Mouse (Mus musculus): ENCODE measurements around the gene F5. TPM values are rescaled to one million over a fixed set of nuclear protein-coding genes. Genes with fewer than 3 reads are reported as not detected.
A peak's percentile ranks its signal among the peaks of the same experiment; 100 is the strongest.

Gene F5
- total RNA-seq (2014; rRNA removed; ENCODE audit: low replicate concordance), result 0.27 TPM in 1 of 2 replicates, not detected in the other
- 0.05 TPM in 2 replicates for polyA plus RNA-seq (2015; fragmentation: Nextera tagmentation; extraction: Ambion mirVana)

DNA sequence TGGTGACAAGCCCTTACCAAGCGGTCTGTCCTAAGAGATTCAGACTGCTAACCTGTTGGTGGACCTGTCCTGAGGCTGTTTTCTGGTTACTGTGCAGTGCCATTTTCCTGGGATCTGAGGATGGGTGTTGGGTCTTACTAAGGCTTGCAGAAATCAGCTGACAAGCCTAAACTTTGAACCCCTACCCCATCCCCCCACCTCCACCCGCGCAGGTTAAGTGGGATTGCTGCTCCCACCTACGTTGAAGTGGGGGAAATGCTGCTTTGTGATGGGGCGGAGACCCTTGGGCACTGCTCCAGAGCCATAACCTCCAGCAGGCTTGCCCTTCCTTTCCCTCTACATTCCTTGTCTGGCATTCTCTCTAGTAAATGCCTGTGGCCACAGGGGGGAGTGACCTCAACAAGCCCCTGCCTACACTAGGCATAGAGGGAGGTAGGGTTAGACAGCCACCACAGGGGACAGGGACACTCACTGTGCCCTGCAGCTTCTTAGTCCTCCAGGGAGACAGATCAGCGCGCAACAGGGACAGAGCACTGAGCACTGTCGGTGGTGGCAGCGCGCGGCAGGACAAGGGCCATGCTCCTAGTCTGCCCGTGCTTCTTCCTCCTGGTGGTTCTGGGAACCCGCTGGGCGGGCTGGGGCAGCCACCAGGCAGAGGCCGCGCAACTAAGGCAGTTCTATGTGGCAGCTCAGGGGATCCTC is at the start of gene F5:
Gene F5, plus strand, starts transcription at position 452 of the 702 bp plus-strand sequence.
- Histone ChIP-seq H3K9ac (replicated peaks; ENCODE audit: low read depth, low read length) (no peak within 1 kb of the TSS), H3K36me3 (replicated peaks; ENCODE audit: control insufficient read depth, insufficient read depth, low read length) (no peaks in the 10 kb centered on the region), H3K4me1 (ENCODE audit: control insufficient read depth, insufficient read depth) (no peaks in the 10 kb centered on the region), H3K27me3 (ENCODE audit: control insufficient read depth, insufficient read depth, low read length) (no peaks in the 10 kb centered on the region), H3K4me2 (ENCODE audit: low read depth, low read length) (peak within 1 kb of the TSS; percentile 38; the same call in 1 of the 2 replicates), H3K4me3 (ENCODE audit: low read depth, low read length) (no peak within 1 kb of the TSS), H3K9me3 (replicated peaks; ENCODE audit: control insufficient read depth, low read length) (no peaks in the 10 kb centered on the region), H3K27ac (ENCODE audit: low read depth) (no peak within 1 kb of the TSS)
- WGBS, result 10% methylated on average over 16 of the region's 16 CpGs
- no peak for DNase-seq (ENCODE audit: low spot score)
- no peak for TF ChIP-seq EP300 (IDR thresholded peaks at IDR 0.05; ENCODE audit: low read depth)
- no peak for TF ChIP-seq CTCF (IDR thresholded peaks at IDR 0.05; ENCODE audit: low read depth)
- ATAC-seq (ENCODE audit: insufficient read depth, low read depth), result no peak

DNA sequence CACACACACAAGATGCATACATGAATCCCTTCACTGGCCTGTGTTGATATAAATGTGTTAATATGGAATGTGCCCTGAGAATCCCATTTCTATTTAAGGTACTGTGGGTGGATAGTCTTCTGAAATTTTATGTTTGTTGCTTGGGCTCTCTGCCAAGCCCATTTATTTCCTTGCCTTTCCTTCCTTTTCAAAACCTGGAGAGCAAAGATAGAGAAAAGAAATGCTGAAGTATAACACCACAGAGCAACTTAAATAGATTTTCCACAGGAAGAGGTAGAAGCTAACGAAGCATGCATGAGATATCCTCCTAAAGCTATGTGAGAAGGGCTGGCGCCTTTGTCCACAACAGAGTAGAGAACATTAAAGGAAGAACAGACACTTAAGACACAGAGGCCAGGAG is 41.9 kb upstream of the F5 start:
- no peak overlapping the region for H3K4me3 ChIP-seq (ENCODE audit: low read depth, low read length)
- no peak for ATAC-seq (ENCODE audit: insufficient read depth, low read depth)
- H3K27ac ChIP-seq (ENCODE audit: low read depth), result no peak overlapping the region
- H3K9ac ChIP-seq (replicated peaks; ENCODE audit: low read depth, low read length), result no peak overlapping the region
- H3K36me3 ChIP-seq (replicated peaks; ENCODE audit: control insufficient read depth, insufficient read depth, low read length), result no peaks in the 10 kb centered on the region
- H3K27me3 ChIP-seq (ENCODE audit: control insufficient read depth, insufficient read depth, low read length), result no peaks in the 10 kb centered on the region
- 56% methylated on average over 2 of the region's 2 CpGs for WGBS
- no peak for TF ChIP-seq EP300 (IDR thresholded peaks at IDR 0.05; ENCODE audit: low read depth)
- H3K4me1 ChIP-seq (ENCODE audit: control insufficient read depth, insufficient read depth), result no peaks in the 10 kb centered on the region
- DNase-seq (ENCODE audit: low spot score), result peak; percentile 13
- H3K4me2 ChIP-seq (ENCODE audit: low read depth, low read length), result no peak overlapping the region
- H3K9me3 ChIP-seq (replicated peaks; ENCODE audit: control insufficient read depth, low read length), result no peaks in the 10 kb centered on the region

DNA sequence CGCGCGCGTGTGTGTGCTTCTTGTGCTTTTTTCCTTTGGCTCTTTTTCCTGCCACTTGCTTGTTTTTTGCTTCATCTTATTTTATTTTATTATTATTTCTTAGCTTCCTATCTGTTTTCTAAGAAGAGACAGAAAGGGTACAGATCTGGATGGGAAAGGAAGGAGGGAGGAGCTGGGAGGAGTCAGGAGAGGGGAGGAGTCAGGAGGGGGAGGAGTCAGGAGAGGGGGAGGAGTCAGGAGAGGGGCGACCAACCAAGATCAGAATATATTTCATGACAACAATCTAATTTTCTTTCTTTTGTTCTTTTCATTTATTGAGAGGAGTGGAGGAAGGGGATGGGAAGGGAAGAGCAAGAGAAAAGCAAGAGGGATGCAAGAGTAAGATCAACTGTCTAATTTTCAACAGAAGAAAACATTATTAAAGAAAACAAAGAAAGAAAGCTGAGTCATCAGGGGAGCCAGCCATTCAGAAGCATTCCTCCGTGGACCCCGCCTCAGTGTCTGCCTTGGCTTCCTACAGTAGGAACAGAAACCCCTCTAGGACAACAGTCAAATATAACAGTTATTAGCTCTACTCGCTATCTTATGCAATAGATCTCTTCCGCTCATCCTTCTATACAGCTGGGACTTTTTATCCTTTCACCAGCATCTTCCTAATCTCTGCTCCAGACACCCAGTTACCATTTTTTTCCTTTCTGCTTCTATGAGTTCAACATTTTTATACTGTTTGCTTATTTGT is 40.9 kb upstream of the F5 start:
- DNase-seq (ENCODE audit: low spot score), result no peak
- Histone ChIP-seq H3K36me3 (replicated peaks; ENCODE audit: control insufficient read depth, insufficient read depth, low read length) (no peaks in the 10 kb centered on the region), H3K27ac (ENCODE audit: low read depth) (no peak overlapping the region), H3K9ac (replicated peaks; ENCODE audit: low read depth, low read length) (no peak overlapping the region), H3K9me3 (replicated peaks; ENCODE audit: control insufficient read depth, low read length) (no peaks in the 10 kb centered on the region), H3K4me1 (ENCODE audit: control insufficient read depth, insufficient read depth) (no peaks in the 10 kb centered on the region), H3K4me2 (ENCODE audit: low read depth, low read length) (no peak overlapping the region), H3K27me3 (ENCODE audit: control insufficient read depth, insufficient read depth, low read length) (no peaks in the 10 kb centered on the region), H3K4me3 (ENCODE audit: low read depth, low read length) (no peak overlapping the region)
- TF ChIP-seq CTCF (IDR thresholded peaks at IDR 0.05; ENCODE audit: low read depth) (no peak), EP300 (IDR thresholded peaks at IDR 0.05; ENCODE audit: low read depth) (no peak)
- no peak for ATAC-seq (ENCODE audit: insufficient read depth, low read depth)
- 85% methylated on average over 9 of the region's 9 CpGs for WGBS

DNA sequence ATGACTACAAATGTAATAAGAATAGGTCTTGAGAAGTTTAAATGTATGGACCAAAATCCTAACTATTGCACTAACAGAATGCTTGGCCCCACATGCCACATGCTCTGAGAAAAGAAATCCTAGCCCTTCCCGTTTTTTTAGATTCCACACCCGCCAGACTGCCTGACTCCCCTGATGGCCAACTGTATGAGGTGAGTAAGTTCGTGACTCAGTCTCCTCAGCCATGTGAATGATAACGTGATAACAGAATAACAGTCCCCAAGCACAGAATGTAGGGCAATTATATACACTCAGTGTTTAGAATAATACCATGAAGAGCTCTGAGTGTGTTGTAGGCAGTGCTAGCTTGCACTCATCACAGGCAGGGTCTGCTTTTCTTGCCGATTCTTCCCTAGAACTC is 37.4 kb upstream of the F5 start:
- no peak for TF ChIP-seq CTCF (IDR thresholded peaks at IDR 0.05; ENCODE audit: low read depth)
- TF ChIP-seq EP300 (IDR thresholded peaks at IDR 0.05; ENCODE audit: low read depth), result no peak
- no peaks in the 10 kb centered on the region for H3K9me3 ChIP-seq (replicated peaks; ENCODE audit: control insufficient read depth, low read length)
- H3K4me3 ChIP-seq (ENCODE audit: low read depth, low read length), result no peak overlapping the region
- no peak overlapping the region for H3K4me2 ChIP-seq (ENCODE audit: low read depth, low read length)
- no peaks in the 10 kb centered on the region for H3K27me3 ChIP-seq (ENCODE audit: control insufficient read depth, insufficient read depth, low read length)
- H3K27ac ChIP-seq (ENCODE audit: low read depth), result no peak overlapping the region
- H3K4me1 ChIP-seq (ENCODE audit: control insufficient read depth, insufficient read depth), result no peaks in the 10 kb centered on the region
- 68% methylated on average over 5 of the region's 5 CpGs for WGBS
- H3K36me3 ChIP-seq (replicated peaks; ENCODE audit: control insufficient read depth, insufficient read depth, low read length), result no peaks in the 10 kb centered on the region
- DNase-seq (ENCODE audit: low spot score), result no peak
- no peak overlapping the region for H3K9ac ChIP-seq (replicated peaks; ENCODE audit: low read depth, low read length)
- ATAC-seq (ENCODE audit: insufficient read depth, low read depth), result no peak

DNA sequence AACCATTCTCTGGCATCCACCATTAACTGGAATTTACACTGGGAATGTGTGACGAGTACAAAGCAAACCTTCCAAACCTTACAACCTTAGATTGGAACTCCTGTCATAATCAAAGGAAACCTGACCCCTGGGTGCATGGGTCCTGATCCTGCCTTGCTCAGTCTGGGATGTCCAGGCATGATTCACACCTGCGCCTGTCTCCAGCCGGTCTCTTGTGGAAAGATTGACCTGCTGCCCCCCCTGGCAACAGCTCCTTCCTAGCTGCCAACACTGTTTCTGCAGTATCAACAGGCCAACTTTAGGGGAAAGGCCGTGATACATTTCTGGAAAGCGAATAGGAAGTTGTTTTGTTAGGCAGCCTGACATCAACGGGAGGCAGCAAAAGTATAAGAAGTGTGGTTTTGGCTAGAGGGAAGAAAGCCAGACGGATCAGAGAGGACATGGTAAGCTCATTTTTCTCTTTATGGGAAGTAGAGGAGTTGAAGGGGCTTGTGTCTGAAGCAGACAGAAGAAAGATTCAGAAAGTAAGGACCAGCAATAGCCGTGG is 36.6 kb upstream of the F5 start, which contains the start of gene Selp:
Gene Selp, plus strand, starts transcription at position 318 of the 547 bp plus-strand sequence.
- 47% methylated on average over 8 of the region's 8 CpGs for WGBS
- no peak for ATAC-seq (ENCODE audit: insufficient read depth, low read depth)
- H3K4me2 ChIP-seq (ENCODE audit: low read depth, low read length), result no peak within 1 kb of the TSS
- no peak within 1 kb of the TSS for H3K4me3 ChIP-seq (ENCODE audit: low read depth, low read length)
- H3K4me1 ChIP-seq (ENCODE audit: control insufficient read depth, insufficient read depth), result no peaks in the 10 kb centered on the region
- no peak within 1 kb of the TSS for H3K9ac ChIP-seq (replicated peaks; ENCODE audit: low read depth, low read length)
- no peaks in the 10 kb centered on the region for H3K36me3 ChIP-seq (replicated peaks; ENCODE audit: control insufficient read depth, insufficient read depth, low read length)
- no peak for DNase-seq (ENCODE audit: low spot score)
- no peaks in the 10 kb centered on the region for H3K27me3 ChIP-seq (ENCODE audit: control insufficient read depth, insufficient read depth, low read length)
- H3K27ac ChIP-seq (ENCODE audit: low read depth), result no peak within 1 kb of the TSS
- H3K9me3 ChIP-seq (replicated peaks; ENCODE audit: control insufficient read depth, low read length), result no peaks in the 10 kb centered on the region
- TF ChIP-seq EP300 (IDR thresholded peaks at IDR 0.05; ENCODE audit: low read depth), result no peak
- no peak for TF ChIP-seq CTCF (IDR thresholded peaks at IDR 0.05; ENCODE audit: low read depth)
